Mouse (Mus musculus): ENCODE results near the gene Gm49388.
A peak's percentile ranks its signal among the peaks of the same experiment; 100 is the strongest.
"Not testable (repeated sequence)": the region's sequence is repeated elsewhere in the genome, so short reads cannot be mapped to it uniquely, and the experiment has no call there.

The Gm49388 gene

DNA sequence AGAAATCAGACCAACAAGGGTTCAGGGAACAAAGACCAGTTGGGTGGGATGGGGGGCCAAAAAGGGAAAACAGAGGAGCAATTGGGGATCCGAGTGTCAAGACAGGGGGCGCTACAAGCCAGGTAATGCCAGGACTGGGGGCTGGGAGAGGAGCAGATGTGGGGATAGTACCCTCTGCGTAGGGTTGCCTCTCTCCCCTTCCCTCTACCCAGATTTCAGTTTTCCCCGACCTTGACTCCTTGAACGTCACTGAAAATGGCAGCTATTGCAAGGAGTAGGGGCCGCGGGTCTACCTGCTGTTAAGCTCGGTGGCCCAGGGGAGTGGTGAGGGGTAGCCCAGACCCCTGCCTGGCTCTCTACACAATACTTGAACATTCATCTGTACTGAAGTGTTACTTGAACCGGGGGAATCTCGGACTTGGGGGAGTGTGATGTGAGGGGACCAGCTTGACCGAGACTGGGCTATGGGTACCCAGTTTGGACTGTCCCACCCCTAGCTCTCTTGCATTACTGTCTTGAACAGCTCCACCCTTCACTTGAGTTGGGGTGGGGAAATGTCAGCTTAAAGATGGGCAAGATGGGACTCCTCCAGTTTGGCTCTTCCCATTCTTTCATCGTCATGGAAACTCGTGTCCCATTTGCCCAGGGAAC, 16.9 kb upstream of the Gm49388 start:
- DNase-seq, result peak; percentile 45 to 58

DNA sequence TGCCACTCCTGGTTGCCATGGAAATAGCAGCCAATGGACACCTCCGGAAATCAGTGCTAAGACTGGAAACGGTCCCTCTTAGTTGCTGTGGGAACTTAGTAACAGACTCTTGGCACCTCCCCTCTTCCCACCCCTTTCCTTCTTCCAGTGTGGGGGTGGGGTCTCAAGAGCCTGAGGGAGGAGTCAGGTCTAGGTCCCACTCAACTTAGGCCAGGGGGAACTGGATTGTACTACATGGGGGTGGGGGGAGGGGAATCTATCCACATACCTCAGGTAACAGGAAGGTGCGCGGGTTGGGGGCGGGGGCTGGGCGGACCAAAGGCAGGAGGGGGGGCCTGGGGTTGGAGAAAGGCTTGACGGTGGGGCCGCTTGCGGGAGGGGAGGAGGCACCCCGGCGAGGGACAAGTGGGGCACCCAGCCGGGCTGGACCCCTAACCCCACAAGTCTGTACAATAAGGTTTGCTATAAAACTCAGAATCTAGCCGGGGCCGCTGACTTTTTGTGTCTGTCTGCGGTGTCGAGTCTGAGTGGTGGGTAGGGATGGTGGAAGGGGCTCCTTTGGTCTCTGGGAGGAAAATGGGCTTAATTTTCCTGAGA, 16.3 kb upstream of the Gm49388 start:
- peak; percentile 95 to 97 for DNase-seq

DNA sequence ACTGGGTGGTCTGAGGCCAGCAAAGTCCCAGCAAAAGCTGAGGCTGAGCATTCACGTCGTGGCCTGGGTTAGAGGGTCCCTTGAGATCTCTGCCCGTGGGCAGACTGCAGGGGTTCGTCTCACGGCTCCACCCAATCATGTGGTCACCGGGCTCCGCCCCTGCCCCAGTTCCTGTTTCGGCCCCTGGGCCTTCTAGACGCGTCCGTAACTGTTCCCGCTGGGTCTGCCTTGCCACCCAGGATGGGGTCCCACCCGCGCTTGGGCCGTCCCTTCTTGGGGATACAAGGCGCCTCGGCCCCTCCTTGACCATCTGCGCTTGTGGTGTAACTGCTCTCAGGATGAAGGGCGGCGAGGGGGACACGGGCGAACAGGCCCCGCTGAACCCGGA, 15.8 kb upstream of the Gm49388 start, which contains the start of gene Orai3:
Orai3 (plus strand) TSS at position 165 of the 388 bp plus-strand sequence.
- peak; percentile 81 for DNase-seq

DNA sequence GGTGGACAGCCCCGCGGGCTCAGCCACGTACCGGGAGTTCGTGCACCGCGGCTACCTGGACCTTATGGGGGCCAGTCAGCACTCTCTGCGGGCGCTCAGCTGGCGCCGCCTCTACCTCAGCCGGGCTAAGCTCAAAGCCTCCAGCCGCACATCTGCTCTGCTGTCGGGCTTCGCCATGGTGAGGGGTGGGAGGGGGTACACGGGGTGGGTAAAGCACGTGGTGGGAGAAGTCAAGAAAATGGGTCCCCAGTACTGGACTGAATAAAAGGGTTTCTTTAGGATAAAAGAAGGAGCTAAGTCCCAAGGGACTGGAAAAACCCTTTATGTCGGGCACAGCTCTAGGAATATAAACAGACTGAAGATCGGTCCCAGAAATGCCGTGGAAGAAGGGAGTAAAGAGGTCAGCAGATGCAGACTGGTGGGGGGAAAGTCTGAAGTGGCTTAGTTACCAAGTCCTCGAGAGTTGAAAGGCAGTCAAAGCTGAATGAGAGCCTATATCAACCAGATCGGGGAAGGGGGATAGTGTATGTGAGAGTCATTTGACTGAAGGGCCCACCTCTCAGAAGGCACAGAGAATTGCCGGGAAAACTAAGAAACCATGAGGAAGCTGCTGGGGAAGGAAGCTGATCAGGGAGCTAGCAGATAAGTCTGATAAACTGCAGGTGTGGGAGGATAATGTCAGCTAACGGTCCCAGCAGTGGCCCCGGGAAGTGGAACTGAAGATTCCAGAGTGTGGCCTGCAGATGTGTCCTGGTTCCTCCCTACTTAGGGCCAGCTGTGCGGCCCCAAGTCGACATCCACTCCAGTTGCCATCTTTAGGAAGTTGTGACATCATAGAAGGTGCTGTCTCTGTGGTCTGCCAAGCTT, 15.1 kb upstream of the Gm49388 start:
- DNase-seq, result no peak

DNA sequence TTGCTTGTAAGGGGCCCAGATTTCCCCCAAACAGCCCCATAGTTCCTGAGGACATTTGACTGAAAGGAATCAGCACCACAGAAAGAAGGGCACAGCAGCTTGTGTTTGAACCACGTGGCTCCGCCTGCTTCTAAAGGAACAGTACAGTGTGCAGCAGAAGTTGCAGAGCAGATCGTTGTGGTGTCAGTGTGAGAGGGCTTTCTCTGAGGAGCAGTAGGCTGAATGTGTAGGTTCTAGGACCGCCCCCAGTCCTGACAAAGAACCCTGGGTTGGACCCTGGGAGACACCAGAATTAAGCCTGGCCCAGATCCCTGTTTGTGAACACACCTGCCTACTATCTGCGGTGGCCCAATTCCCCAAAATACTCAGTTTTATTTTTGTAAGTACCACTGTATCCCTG, 14.1 kb upstream of the Gm49388 start:
- DNase-seq, result no peak

DNA sequence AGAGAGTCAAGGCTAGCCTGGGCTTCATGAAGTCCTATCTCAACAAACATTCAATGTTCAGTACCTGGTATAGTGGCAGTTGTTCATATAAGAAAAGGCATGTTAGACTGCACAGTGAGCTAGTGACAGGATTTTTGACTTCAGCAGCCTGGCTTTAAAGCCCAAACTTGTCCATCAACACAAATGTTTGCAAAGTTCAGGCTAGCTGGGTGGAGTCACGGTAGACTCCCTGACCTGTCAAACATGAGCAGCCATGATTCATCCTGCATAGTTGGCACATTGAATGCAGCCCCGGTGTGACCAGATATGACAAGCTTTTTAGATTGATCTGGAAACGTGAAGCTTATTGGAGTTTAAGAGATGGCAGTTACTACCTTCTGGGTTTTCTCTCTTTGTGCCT, 13.3 kb upstream of the Gm49388 start:
- no peak for DNase-seq

DNA sequence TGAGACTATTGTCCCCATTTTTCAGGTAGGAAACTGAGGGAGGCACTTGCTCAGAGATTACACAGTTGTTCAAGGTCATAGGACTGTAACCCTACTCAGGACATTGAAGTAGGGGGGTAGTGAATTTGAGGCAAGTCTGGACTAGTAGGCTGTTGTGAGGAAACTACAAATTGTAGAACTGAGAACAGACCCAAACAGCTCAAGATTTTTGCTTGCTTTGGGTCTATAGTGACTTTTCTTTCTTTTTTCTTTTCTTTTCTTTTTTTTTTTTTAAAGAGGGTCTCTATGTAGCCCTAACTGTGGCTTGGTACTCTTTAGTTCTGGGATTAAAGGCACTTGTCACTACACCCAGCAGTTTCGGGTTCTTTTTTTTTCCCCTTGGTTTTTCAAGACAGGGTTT, 12.9 kb upstream of the Gm49388 start:
- no peak for DNase-seq

DNA sequence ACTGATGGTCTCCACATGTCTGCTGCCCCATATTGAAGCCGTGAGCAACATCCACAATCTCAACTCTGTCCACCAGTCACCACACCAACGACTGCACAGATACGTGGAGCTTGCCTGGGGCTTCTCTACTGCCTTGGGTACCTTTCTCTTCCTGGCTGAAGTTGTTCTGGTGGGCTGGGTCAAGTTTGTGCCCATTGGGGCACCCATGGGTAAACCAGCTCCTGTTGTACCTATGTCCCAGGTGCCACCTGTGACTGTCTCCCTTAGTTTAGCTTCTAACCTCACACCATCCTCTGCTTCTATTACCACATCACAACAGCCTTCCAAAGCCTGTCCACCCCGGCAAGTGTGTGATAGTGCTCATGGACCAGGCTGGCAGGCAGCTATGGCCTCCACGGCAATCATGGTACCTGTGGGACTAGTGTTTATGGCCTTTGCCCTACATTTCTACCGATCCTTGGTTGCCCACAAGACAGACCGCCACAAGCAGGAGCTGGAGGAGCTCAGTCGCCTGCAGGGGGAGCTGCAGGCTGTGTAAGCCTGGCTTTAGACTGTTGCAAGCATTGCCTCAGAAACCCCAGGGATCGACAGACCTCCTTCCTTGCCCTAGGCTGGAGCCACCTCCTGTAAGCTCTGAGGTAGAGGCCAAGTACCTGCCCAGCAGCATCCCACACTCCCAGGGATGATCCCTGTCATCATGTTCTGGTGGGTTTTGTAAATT, 11.6 kb upstream of the Gm49388 start:
- DNase-seq, result peak; percentile 87 to 88

DNA sequence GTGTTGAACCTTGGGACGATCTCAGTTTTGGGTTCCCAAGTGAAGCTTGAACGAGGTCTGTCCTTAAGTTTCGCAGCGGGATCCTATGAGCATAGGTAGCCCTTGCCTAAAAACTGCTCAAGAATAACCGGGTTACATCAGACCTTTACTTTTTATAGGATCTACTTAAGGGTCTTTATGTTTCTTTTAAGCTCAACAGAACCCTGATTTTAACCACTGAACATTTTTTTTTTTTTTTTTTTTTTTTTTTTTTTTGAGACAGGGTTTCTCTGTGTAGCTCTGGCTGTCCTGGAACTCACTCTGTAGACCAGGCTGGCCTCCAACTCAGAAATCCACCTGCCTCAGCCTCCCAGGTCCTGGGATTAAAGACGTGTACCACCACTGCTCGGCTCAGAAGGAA, 9.6 kb upstream of the Gm49388 start:
- not testable (repeated sequence) for DNase-seq

DNA sequence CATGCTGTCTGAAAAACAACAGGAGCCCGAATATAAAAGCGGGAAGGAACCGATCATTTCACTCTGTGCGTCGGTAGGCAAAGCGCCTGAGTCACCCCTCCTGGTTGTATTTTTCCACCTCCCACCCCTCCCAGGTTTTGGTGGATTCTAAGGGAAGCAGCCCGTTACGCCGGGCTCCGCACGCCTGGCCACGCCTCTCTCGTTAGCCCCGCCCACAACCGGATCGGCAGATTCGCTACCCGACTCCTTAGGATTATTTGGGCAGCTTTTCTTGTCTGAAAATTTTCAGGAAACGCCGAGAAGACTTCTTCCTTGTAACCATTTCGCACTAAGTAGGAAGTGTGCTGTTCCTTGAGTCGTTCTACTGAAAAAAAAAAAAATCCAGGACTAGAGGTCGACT, 9.0 kb upstream of the Gm49388 start, which contains the start of gene Setd1a:
Setd1a (plus strand) TSS at position 245 of the 400 bp plus-strand sequence.
- peak; percentile 98 to 99 for DNase-seq

DNA sequence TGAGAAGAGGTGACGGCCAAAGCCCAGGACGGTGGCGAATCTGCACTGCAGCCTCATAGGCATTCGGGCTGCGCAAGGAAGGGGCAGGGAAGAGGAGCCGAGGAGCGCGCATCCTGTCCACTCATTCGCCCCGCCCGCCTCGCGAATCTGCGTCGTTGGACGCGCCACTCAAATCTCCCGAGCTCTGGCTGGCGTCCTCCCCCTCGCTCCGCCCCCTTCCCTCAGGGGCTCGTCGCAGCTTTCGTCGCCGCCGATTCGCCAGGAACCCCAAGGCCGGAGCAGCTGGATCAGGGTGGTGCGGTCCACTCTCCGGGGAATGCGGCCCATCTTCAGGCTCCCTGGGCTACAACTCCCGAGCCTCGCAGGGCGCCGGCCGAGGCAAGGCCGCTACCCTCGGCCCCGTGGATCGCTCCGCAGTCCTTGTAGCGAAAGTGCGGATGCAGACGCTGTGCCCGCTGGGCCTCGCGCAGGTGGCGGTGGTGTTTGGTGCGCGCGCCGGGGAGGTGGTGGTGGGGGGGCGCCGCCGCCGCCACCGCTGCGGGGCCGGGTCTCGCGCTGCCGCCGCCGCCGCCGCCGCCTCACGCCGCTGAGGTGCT, 8.4 kb upstream of the Gm49388 start:
- DNase-seq, result peak; percentile 99

DNA sequence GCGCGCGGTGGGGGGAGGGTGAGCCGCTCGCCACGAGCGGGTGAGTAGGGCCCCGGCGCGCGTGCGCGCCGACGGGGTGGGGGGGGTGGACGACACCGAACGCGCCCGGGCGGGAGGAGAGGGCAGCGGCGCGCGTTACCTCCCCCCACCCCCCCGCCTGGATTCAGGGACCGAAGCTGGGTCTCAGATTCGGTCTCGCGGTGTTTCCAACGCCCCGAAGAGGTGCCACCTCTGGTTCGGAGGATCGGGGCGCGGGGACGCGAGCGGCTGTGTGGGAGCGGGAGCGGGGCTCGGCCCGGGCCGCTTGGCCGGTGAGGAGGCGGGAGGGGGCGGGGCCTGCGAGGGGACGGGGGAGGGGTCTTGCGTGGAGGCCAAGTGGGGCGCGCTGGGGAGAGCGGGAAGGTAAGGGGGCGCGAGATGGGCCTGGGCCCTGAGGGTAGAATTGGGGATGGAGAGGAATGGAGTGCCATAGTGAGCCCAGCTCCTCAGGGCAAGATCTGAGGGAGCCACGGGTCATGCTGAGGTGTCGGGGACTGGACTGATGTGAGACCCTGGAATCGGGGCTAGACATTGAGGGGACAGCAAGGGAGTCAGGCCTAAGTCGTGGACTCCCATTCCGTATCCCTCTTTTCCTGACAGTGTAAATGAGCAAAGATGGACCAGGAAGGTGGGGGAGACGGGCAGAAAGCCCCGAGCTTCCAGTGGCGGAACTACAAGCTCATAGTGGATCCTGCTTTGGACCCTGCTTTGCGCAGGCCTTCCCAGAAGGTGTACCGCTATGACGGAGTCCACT, 7.7 kb upstream of the Gm49388 start:
- peak; percentile 84 for DNase-seq

DNA sequence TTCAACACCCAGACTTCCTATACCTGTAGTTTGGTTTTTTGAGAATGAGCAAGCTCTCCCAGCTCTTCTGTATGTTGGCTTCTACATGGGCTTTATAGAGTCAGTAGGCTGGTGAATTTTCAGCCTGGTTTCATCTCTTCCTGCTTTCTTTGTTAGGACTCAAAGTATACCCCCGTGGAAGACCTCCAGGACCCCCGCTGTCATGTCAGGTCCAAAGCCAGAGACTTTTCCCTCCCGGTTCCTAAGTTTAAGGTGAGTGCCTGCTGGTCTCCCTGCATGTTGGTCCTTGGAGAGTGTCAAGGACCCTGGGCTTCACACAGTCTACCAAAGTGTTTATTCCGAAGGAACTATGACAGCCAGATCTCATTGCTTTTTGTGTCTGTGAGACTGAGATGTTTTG, 7.1 kb upstream of the Gm49388 start:
- peak; percentile 47 to 54 for DNase-seq

DNA sequence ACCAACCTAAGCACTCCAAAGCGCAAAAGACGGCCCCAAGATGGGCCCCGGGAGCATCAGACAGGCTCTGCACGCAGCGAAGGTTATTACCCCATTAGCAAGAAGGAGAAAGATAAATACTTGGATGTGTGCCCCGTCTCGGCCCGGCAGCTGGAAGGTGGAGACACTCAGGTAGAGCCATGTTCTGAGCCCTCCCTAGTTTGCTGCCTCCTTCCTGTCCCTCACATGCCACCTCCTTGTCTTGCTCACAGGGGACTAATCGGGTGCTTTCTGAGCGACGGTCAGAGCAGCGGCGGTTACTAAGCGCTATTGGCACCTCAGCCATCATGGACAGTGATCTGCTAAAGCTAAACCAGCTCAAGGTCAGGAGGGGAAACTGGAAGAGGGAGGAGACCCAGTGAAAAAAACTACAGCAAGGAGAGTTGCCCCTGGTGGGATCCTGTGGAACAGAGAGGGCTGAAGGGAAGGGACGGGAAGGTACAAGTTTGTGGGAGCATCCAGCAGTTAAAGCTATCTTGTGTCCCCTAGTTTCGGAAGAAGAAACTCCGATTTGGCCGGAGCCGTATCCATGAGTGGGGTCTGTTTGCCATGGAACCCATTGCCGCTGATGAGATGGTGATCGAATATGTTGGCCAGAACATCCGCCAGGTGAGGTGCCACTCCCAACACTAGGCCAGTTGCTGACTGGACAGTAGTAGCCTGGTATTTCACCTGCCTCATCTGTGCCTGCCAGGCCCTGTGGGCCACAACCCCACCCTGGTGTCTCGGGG, 11.9 kb downstream of the Gm49388 start:
- DNase-seq, result peak in 1 of 2 experiments; percentile 24

DNA sequence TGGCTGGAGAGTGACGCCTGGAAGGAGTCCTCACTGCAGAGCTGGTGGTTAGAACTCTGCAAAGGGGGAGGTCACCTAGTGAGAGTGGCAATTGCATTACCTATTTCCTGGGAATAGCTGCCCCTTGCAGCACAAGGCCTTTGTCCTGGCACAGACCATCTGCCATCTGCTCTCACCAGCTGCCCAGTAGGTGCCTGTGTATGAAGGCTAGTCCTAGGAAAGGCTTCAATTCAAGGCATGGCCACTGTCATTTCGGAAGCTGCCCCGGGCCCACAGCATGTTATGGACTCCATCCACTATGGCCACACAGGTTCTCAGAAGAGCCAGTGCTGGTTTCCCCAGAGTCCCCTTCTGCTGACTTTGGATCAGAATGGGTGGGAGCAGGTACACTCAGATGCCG, 13.2 kb downstream of the Gm49388 start:
- peak; percentile 92 to 94 for DNase-seq

DNA sequence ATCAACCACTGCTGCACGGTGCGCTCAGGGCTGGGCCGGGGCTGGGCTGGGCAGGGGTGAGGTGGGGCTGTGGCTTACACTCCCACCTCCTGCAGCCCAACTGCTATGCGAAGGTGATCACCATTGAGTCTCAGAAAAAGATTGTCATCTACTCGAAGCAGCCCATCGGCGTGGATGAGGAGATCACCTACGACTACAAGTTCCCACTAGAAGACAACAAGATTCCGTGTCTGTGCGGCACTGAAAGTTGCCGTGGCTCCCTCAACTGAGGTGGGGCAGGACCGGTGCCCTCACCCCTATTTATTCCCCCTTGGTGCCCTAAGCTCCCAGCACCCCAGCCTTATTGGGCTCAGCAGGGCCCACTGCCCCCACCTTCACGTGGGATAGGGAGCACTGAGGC, 13.8 kb downstream of the Gm49388 start:
- no peak for DNase-seq

DNA sequence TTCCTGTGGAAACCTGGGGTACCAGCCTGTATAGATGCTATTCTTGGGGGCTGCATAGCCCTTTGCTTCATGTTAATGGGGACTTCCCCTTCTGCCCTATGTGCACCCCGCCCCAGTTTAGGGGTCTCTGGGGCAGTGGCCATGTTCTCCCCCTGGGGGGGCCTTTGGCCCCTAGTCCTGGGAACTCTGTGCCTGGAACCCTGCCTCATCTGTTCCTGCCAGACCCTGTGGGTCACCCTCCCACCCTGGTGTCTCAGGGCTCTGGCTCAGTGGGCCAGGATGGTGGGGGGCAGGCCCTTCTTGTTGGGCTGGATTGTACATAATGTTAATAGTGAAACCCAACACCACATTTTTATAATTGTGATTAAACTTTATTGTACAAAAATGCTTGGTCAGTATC, 14.3 kb downstream of the Gm49388 start:
- DNase-seq, result peak; percentile 41 to 57

DNA sequence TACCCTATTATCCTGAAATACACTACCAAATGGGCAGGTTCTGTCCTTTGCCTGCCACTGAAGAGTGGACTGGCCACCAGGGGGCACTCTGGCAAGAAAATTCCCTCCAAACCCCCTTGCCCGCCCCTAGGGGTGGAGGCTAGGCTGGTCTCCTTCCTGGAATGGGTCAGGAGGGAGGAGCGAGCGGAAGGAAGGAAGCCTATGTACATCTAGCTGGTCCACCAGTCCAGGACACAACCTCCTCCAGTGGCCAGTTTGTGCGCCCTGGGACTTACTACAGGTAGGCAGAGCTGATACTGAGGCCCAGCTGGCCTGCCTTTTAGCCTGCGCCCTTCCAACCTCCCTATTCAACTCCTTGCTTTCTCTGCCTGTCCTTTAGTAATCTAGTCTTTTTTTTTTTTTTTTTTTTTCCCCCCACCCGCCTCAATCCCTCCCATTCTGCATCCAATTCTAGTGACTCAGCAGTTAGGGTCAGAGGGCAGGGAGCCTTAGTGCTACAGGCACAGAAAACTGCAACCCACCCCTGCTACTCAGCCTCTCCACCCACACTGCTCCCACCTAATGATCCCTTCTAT, 15.1 kb downstream of the Gm49388 start, which contains the start of gene Hsd3b7:
Hsd3b7 (plus strand) TSS at position 170 of the 575 bp plus-strand sequence.
- peak; percentile 96 to 97 for DNase-seq

DNA sequence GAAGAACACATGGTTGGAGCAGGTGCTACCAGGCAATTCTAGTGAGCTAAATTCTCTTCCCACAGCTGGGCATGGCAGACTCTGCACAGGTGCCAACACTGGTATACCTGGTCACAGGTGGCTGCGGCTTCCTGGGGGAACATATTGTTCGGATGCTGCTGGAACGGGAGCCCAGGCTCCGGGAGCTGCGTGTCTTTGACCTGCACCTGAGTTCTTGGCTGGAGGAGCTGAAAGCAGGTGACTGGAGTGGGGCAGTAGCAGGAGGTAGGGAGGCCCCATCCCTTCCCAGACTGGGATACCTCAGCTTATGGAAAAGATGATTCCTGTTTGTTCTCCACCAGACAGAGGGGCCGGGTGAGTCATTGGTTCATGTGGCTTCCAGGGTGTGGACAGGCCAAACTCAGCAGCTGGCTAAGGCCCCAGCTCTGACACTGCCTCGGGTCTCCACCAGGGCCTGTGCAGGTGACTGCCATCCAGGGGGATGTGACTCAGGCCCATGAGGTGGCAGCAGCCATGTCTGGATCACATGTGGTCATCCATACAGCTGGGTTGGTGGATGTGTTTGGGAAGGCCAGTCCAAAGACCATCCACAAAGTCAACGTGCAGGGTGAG, 15.7 kb downstream of the Gm49388 start:
- DNase-seq, result peak; percentile 45 to 53

DNA sequence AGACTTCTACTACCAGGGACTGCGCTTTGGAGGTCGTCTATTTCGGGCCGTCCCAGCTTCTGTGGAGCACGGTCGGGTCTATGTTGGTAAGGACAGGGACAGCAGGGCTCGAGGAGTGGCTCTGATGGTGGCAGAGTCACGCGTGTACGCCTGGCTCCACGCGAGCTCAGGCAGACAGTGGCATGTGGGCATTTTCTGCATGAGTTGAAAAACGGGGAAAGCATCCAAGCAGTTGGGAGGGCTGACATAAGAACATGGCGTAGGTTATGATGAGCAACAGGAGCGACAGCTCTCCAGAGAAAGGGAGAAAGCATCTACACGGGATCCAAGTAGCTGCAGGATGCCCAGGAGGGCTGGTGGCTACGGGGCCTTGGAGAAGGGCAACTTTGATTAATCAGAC, 16.9 kb downstream of the Gm49388 start:
- peak; percentile 84 to 86 for DNase-seq

Measured in cerebellum, postnatal 10 days (tissue).